Mouse (Mus musculus): ENCODE results near the gene Pde8b.

The Pde8b gene

GRCm38 (mm10) chr13:94976219-94977186 is 273.6 kb downstream of the Pde8b start, which contains the start of gene Wdr41:
TSS of gene Wdr41 (plus strand) at chr13:94976344.
- no peak for TF ChIP-seq GATA4 (IDR thresholded peaks at IDR 0.05; ENCODE audit: insufficient replicate concordance, low read length)

DNA sequence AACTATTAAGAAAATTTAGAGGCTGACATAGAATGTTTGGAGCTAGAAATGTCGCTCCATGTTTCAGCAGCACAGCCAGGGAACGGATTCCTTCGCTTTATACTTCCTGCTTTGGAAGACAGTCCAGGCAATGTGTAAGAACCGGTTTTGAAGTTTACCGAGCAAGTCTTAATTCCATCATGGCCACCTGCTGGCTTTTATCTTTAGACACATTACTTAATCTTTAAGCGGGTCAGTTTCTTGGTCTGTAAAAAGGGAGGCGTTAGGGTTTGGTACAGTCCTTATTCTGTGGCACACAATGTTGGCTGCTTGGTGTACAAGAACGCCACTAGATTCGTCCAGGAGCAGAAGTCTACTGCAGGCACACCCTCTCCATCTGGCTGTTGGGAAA is 274.3 kb downstream of the Pde8b start:
- TF ChIP-seq GATA4 (IDR thresholded peaks at IDR 0.05; ENCODE audit: insufficient replicate concordance, low read length): no peak
